Mouse (Mus musculus): ENCODE data around the gene Setmar.

The Setmar gene

GRCm38 (mm10) chr6:108111693-108112092, 46.8 kb downstream of the Setmar start:
- DNase-seq (ENCODE audit: inconsistent age in 2 of 2, low spot score in 1 of 2), result no peak

- DNase-seq (ENCODE audit: inconsistent age in 2 of 2, low spot score in 1 of 2), result no peak
These were observed 50.1 kb downstream of the Setmar start for GRCm38 (mm10) chr6:108114971-108115370.

GRCm38 (mm10) chr6:108117881-108118280, 53.0 kb downstream of the Setmar start:
- peak in 1 of 2 experiments; percentile 74 for DNase-seq (ENCODE audit: inconsistent age in 2 of 2, low spot score in 1 of 2)

- no peak for DNase-seq (ENCODE audit: inconsistent age in 2 of 2, low spot score in 1 of 2)
These were observed 60.6 kb downstream of the Setmar start for GRCm38 (mm10) chr6:108125474-108125873.

- DNase-seq (ENCODE audit: inconsistent age in 2 of 2, low spot score in 1 of 2), result peak in 1 of 2 experiments; percentile 72
These were observed 61.8 kb downstream of the Setmar start for GRCm38 (mm10) chr6:108126631-108127030.
